Mouse (Mus musculus) myocyte (in vitro differentiated cells): ENCODE measurements around the gene Fstl3. TPM values are rescaled to one million over a fixed set of nuclear protein-coding genes. Genes with fewer than 3 reads are reported as not detected.

Source experiments
- H3K27me3 ChIP-seq: one replicate; pipeline ENCODE4 v1.6.1; 2011; ENCODE audit not compliant: control insufficient read depth, insufficient read depth, insufficient read length
- H3K36me3 ChIP-seq: one replicate; pipeline ENCODE4 v1.6.1; 2011; ENCODE audit not compliant: control insufficient read depth, insufficient read depth
- H3K4me2 ChIP-seq: one replicate; pipeline ENCODE4 v1.6.1; 2011; ENCODE audit warnings: low read depth, control low read depth
- H3K4me3 ChIP-seq: one replicate; pipeline ENCODE4 v1.5.1; 2011; ENCODE audit warnings: mild to moderate bottlenecking, control low read depth, moderate library complexity
- H3K79me2 ChIP-seq: one replicate; pipeline ENCODE4 v1.6.1; 2011; ENCODE audit not compliant: control insufficient read depth, insufficient read depth
- H3ac ChIP-seq: one replicate; pipeline ENCODE4 v1.6.1; 2011; ENCODE audit not compliant: control insufficient read depth, insufficient read length
- MYOD1 ChIP-seq, 3 experiments: IDR thresholded peaks; one replicate each; pipeline ENCODE4 v1.6.1; 2011; ENCODE audit warnings: control low read depth in 2 of 3, low read depth in 2 of 3, mild to moderate bottlenecking in 2 of 3, moderate library complexity in 1 of 3; ENCODE audit not compliant: insufficient read length in 2 of 3, control insufficient read depth in 1 of 3
- MYOG ChIP-seq, 3 experiments: IDR thresholded peaks; one replicate each; pipeline ENCODE4 v1.6.1; 2011; ENCODE audit warnings: control low read depth in 2 of 3, low read depth in 2 of 3, mild to moderate bottlenecking in 2 of 3; ENCODE audit not compliant: insufficient read length in 2 of 3, control insufficient read depth in 1 of 3, insufficient read depth in 1 of 3
- TCF3 ChIP-seq: IDR thresholded peaks from one replicate; pipeline ENCODE4 v1.6.1; 2011; ENCODE audit warnings: low read depth, control low read depth; ENCODE audit not compliant: insufficient read length
- USF1 ChIP-seq: IDR thresholded peaks from one replicate; pipeline ENCODE4 v1.6.1; 2011; ENCODE audit warnings: low read depth, mild to moderate bottlenecking, control low read depth, moderate library complexity
- polyA plus RNA-seq: library from polyadenylated mRNA; unstranded; fragments of >200 nt; fragmentation: generic; extraction: Trizol; gene quantifications from one replicate; pipeline ENCODE4 v1.2.1, GENCODE M21; 2012; ENCODE audit warnings: missing spikeins

Fstl3 gene
- polyA plus RNA-seq, 1 experiment, result 28.9 TPM

DNA sequence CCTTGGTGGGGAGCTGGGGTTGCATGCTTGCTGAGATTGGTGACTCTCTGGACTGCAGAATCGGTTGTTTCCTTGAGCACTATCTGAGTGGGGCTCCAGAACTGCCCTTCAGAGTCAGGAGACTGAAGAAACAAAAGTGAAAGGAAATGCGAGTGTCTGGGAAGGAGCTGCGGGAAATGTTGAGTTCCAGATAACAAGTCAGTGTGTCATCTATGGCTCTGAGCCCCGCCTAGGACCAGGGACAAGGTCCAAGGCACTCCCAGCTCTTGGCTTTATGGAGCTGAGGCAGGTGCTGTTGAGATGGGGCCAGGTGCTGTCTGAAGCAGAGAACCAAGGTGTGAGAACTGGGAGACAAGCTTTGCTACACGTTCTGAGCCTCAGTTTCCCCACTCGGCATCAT is 47.3 kb downstream of the Fstl3 start:
- Histone ChIP-seq H3K27me3 (peaks cover 20% of the 10 kb centered on the region), H3K79me2 (no peaks in the 10 kb centered on the region), H3K4me3 (no peak overlapping the region), H3K36me3 (no peaks in the 10 kb centered on the region), H3ac (no peak overlapping the region), H3K4me2 (peak overlapping the region; percentile 74)
- no peak for TF ChIP-seq MYOG (IDR thresholded peaks at IDR 0.05; ENCODE audit: control insufficient read depth in 1 of 3, insufficient read depth in 1 of 3, insufficient read length in 2 of 3, low read depth in 2 of 3)
- no peak for TF ChIP-seq TCF3
- TF ChIP-seq MYOD1 (IDR thresholded peaks at IDR 0.05; ENCODE audit: control insufficient read depth in 1 of 3, insufficient read length in 2 of 3, low read depth in 2 of 3), result peak in 1 of 3 experiments; percentile 22

DNA sequence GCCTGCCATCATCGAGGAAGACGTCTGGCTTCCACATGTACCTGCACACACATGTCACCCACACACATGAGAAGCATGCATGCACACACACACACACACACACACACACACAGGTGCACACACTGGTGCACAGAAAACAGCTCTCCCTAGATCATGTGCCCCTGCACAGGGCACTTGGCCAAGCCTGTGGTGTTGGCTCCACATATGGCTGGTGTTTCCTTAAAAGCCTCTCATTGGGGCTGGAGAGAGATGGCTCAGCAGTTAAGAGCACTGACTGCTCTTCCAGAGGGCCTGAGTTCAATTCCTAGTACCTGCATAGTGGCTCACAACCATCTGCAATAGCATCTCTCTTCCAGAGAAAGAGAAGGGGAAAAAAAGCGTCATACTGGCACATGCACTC is 54.5 kb downstream of the Fstl3 start:
- no peak overlapping the region for H3ac ChIP-seq
- no peaks in the 10 kb centered on the region for H3K79me2 ChIP-seq
- H3K27me3 ChIP-seq, result peaks cover 17% of the 10 kb centered on the region
- H3K4me2 ChIP-seq, result no peak overlapping the region
- TF ChIP-seq USF1 (no peak), MYOG (IDR thresholded peaks at IDR 0.05; ENCODE audit: control insufficient read depth in 1 of 3, insufficient read depth in 1 of 3, insufficient read length in 2 of 3, low read depth in 2 of 3) (peak in 1 of 3 experiments; percentile 7)
- H3K4me3 ChIP-seq, result no peak overlapping the region
- no peaks in the 10 kb centered on the region for H3K36me3 ChIP-seq

Other genes with a start within 250 kb of the Fstl3 start
- 68.7 TPM for gene Plpp2, start 243.5 kb upstream of the Fstl3 start, polyA plus RNA-seq
- gene Mier2, start 222.1 kb upstream of the Fstl3 start, polyA plus RNA-seq, result 26.6 TPM
- gene Theg, start 189.9 kb upstream of the Fstl3 start, polyA plus RNA-seq, result not detected
- 0.01 TPM for gene C2cd4c, start 163.2 kb upstream of the Fstl3 start, polyA plus RNA-seq
- 2.3 TPM for gene Shc2, start 139.4 kb upstream of the Fstl3 start, polyA plus RNA-seq
- gene Odf3l2, start 131.5 kb upstream of the Fstl3 start, polyA plus RNA-seq, result not detected
- not detected for gene Madcam1, start 112.7 kb upstream of the Fstl3 start, polyA plus RNA-seq
- 80.2 TPM for gene Tpgs1, start 107.9 kb upstream of the Fstl3 start, polyA plus RNA-seq
- gene Cdc34, start 95.1 kb upstream of the Fstl3 start, polyA plus RNA-seq, result 299 TPM
- gene Gzmm, start 88.3 kb upstream of the Fstl3 start, polyA plus RNA-seq, result 0.71 TPM
- gene Bsg, start 72.8 kb upstream of the Fstl3 start, polyA plus RNA-seq, result 1,268 TPM
- 0.35 TPM for gene Hcn2, start 60.6 kb upstream of the Fstl3 start, polyA plus RNA-seq
- 82.3 TPM for gene Polrmt, start 30.7 kb upstream of the Fstl3 start, polyA plus RNA-seq
- gene Fgf22, start 22.2 kb upstream of the Fstl3 start, polyA plus RNA-seq, result 0.26 TPM
- 91.3 TPM for gene Rnf126, start 10.3 kb upstream of the Fstl3 start, polyA plus RNA-seq
- gene Prss57, start 13.7 kb downstream of the Fstl3 start, polyA plus RNA-seq, result 0.07 TPM
- 70.0 TPM for gene Palm, start 16.3 kb downstream of the Fstl3 start, polyA plus RNA-seq
- 0.06 TPM for gene Misp, start 43.7 kb downstream of the Fstl3 start, polyA plus RNA-seq
- gene Ptbp1, start 77.2 kb downstream of the Fstl3 start, polyA plus RNA-seq, result 158 TPM
- gene Prtn3, start 97.2 kb downstream of the Fstl3 start, polyA plus RNA-seq, result 0.22 TPM
- 5.4 TPM for gene Plppr3, start 97.4 kb downstream of the Fstl3 start, polyA plus RNA-seq
- not detected for gene Elane, start 109.0 kb downstream of the Fstl3 start, polyA plus RNA-seq
- not detected for gene Cfd, start 113.6 kb downstream of the Fstl3 start, polyA plus RNA-seq
- 31.4 TPM for gene Med16, start 131.7 kb downstream of the Fstl3 start, polyA plus RNA-seq
- gene Gm26602, start 133.6 kb downstream of the Fstl3 start, polyA plus RNA-seq, result not detected
- gene Kiss1r, start 139.7 kb downstream of the Fstl3 start, polyA plus RNA-seq, result 0.59 TPM
- gene R3hdm4, start 143.9 kb downstream of the Fstl3 start, polyA plus RNA-seq, result 69.0 TPM
- gene Arid3a, start 149.8 kb downstream of the Fstl3 start, polyA plus RNA-seq, result 1.2 TPM
- gene Wdr18, start 182.9 kb downstream of the Fstl3 start, polyA plus RNA-seq, result 35.1 TPM
- 0.73 TPM for gene Grin3b, start 193.4 kb downstream of the Fstl3 start, polyA plus RNA-seq
- gene Tmem259, start 207.1 kb downstream of the Fstl3 start, polyA plus RNA-seq, result 152 TPM
- gene Cnn2, start 211.3 kb downstream of the Fstl3 start, polyA plus RNA-seq, result 109 TPM
- 15.6 TPM for gene Abca7, start 219.2 kb downstream of the Fstl3 start, polyA plus RNA-seq
- gene Arhgap45, start 239.4 kb downstream of the Fstl3 start, polyA plus RNA-seq, result 0.53 TPM